Mouse (Mus musculus): ENCODE measurements around the gene Tmem178. TPM values are rescaled to one million over a fixed set of nuclear protein-coding genes. Genes with fewer than 3 reads are reported as not detected.

Tmem178 gene
- polyA plus RNA-seq, 1 experiment, result not detected

DNA sequence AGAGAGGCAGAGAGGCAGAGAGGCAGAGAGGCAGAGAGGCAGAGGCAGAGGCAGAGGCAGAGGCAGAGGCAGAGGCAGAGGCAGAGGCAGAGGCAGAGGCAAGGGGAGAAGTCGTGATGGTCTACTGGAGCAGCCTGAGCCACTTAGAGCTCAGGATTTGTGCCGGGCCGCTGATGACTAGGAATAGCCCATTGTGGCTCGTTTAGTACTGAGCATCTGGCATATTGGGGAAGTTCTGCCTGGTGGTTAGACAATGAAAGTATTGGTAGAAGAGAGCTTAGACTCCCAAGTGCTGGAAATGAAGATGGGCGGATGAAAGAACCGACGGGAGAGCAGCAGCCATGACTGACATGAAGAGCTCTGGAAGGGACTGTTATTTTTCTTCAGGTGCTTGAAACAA lies 11.0 kb downstream of the Tmem178 start:
- Histone ChIP-seq H3K9me3 (ENCODE audit: control insufficient read depth, low read length) (no peaks in the 10 kb centered on the region), H3K27me3 (ENCODE audit: control insufficient read depth) (no peaks in the 10 kb centered on the region), H3K4me1 (ENCODE audit: control insufficient read depth) (no peaks in the 10 kb centered on the region), H3K4me3 (replicated peaks) (no peak overlapping the region), H3K36me3 (ENCODE audit: control insufficient read depth) (no peaks in the 10 kb centered on the region)
- TF ChIP-seq GATA1 (IDR thresholded peaks at IDR 0.05; ENCODE audit: low read length), result no peak
- TF ChIP-seq TAL1 (IDR thresholded peaks at IDR 0.05; ENCODE audit: low read length), result no peak

DNA sequence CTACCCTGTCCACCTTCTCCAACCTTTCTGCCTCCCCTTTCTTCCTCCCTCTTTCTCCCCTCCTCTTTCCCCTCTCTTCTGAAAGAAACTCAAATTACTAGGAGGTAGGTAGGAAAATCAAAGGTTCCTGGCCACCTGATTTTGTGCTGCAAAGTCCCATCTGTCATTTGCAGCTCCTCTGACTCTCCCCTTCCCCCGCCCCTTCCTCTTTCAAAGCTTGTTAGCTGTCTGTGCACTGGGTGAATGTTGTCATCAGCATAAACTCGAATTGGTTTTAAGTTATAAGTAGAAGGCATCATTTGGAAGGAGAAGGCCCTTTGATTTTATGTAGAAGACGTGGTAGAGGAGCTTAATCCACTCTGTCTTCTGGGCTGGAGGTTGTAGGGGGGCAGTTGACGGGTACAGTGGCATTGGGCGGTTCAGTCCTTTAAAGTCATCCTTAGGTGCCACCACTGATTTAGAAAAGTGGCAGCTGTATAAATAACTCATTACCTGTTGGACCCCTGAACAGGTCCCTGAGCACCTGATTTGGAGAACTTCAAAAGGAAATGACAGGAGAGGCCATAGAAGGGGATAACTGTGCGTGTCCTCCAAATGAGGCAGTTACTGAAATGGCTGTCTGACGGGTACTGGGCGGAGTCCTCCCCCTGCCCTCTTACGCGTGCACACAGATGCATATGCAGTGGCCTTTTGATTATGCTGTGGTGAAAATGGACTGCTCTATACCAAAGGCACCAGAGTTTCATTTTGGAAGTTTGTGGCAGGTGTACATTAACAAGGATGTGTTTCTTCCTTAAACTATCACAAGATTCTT lies 11.8 kb downstream of the Tmem178 start:
- Histone ChIP-seq H3K4me3 (replicated peaks) (no peak overlapping the region), H3K9me3 (ENCODE audit: control insufficient read depth, low read length) (no peaks in the 10 kb centered on the region), H3K36me3 (ENCODE audit: control insufficient read depth) (no peaks in the 10 kb centered on the region), H3K4me1 (ENCODE audit: control insufficient read depth) (no peaks in the 10 kb centered on the region), H3K27me3 (ENCODE audit: control insufficient read depth) (no peaks in the 10 kb centered on the region)
- no peak for TF ChIP-seq GATA1 (IDR thresholded peaks at IDR 0.05; ENCODE audit: low read length)
- TF ChIP-seq TAL1 (IDR thresholded peaks at IDR 0.05; ENCODE audit: low read length), result no peak

DNA sequence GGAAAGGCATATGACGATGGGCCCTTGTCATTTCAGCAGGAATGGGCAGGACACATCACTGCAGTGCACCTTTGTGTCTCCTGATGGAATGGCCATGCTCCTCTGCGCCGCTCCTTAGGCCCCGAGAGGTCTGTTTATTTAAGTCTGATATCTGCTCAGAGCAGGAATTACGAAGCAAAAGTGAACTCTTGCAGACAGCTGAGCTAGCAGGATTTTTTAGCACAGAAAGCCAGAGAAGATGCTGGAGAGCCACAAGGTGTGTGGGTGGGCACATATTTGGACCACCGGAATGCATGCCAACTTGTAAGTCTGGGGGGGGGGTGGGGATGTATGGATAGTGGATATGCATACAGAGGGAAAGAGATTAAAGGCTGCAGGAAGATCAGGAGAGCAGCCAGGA lies 13.9 kb downstream of the Tmem178 start:
- Histone ChIP-seq H3K9me3 (ENCODE audit: control insufficient read depth, low read length) (no peaks in the 10 kb centered on the region), H3K36me3 (ENCODE audit: control insufficient read depth) (no peaks in the 10 kb centered on the region), H3K4me3 (replicated peaks) (no peak overlapping the region), H3K27me3 (ENCODE audit: control insufficient read depth) (no peaks in the 10 kb centered on the region), H3K4me1 (ENCODE audit: control insufficient read depth) (no peaks in the 10 kb centered on the region)
- TF ChIP-seq TAL1 (IDR thresholded peaks at IDR 0.05; ENCODE audit: low read length), result no peak
- TF ChIP-seq GATA1 (IDR thresholded peaks at IDR 0.05; ENCODE audit: low read length), result no peak

DNA sequence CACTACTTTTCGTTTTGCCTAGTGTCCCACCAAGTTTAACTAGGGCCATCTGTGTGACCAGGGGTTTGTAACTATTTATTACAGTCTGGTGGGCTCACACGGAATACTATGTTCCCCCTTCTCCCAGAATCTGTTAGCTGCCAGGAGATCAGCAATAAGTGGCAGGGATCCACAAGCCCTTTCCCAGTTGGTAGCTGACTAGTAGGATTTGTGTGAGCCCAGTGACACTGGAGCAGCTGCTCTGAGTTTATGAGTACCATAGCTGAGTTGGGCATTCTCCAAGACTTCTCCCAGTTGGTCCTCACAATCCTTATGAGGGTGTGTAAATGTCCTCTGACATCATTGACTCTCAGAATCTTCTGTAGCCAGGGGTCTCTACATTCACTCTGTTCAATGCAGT lies 15.4 kb downstream of the Tmem178 start:
- H3K9me3 ChIP-seq (ENCODE audit: control insufficient read depth, low read length), result no peaks in the 10 kb centered on the region
- no peak for TF ChIP-seq TAL1 (IDR thresholded peaks at IDR 0.05; ENCODE audit: low read length)
- no peak for TF ChIP-seq GATA1 (IDR thresholded peaks at IDR 0.05; ENCODE audit: low read length)
- no peaks in the 10 kb centered on the region for H3K36me3 ChIP-seq (ENCODE audit: control insufficient read depth)
- no peak overlapping the region for H3K4me3 ChIP-seq (replicated peaks)
- no peaks in the 10 kb centered on the region for H3K27me3 ChIP-seq (ENCODE audit: control insufficient read depth)
- H3K4me1 ChIP-seq (ENCODE audit: control insufficient read depth), result no peaks in the 10 kb centered on the region

DNA sequence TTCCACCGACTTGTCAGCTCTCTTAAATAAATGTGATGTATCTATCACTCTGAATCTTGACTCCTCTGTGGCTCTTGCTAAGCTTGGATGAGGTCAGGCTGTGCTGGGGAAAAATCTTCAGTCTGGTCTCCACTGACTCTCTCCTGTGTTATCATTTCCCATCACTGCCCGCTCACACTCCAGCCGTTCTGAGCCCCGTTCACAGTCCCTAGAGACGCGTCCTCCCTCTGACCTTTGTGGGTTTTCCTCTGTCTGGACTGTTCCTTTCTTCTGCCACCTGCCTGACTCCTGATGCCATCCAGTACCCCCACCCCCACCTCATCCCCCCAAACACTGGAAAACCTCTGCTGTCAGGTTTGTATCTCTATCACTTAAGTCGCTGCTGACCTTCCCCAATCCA lies 23.0 kb downstream of the Tmem178 start:
- Histone ChIP-seq H3K4me1 (ENCODE audit: control insufficient read depth) (no peaks in the 10 kb centered on the region), H3K27me3 (ENCODE audit: control insufficient read depth) (no peaks in the 10 kb centered on the region), H3K36me3 (ENCODE audit: control insufficient read depth) (no peaks in the 10 kb centered on the region), H3K4me3 (replicated peaks) (no peak overlapping the region), H3K9me3 (ENCODE audit: control insufficient read depth, low read length) (no peaks in the 10 kb centered on the region)
- no peak for TF ChIP-seq GATA1 (IDR thresholded peaks at IDR 0.05; ENCODE audit: low read length)
- TF ChIP-seq TAL1 (IDR thresholded peaks at IDR 0.05; ENCODE audit: low read length), result no peak

DNA sequence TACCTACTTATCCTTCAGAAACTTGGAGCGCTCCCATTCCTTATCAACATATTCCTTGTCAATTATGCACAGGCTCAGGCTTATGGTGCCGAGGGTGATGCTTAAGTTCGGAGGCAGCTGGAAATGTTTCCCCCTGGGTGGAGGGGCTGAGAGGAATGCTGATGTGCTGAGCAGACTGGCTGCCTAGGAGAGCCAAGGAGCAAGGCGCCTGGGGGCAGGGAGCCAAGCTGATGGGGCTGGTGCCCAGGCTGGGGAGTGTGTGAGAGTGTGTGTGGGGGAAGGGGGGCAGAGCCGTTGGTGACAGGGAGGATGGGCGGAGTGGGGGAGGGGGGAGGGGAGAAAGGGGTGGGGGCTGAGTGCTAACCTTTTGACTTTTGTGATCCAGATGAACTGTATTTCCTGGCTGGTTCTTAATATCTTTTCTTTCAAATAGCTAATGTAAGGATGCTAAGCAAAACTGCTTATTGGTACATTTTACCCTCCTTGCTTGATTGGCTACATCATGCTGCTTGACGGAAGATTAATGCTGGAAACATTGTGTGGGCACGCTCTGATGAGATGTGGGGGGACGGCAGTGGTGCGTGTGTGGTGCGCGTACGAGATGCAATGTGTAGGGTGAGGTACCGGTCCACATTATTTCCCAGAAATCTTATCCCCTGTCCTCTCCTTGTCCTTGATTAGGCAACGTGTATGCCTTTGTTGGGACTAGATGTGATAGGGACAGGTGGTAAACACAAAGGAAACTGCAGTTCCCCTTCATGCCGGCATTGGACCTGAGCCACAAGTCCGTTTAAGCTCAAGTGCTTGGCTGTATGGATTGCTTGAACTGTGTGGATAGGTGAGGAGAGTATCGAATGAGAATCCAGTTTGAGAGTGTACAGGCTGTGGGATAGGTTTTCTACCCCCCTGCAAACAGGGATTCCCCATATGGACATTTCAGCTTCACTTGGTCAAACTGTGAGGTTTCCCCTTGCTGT lies 25.5 kb downstream of the Tmem178 start:
- Histone ChIP-seq H3K4me3 (replicated peaks) (no peak overlapping the region), H3K4me1 (ENCODE audit: control insufficient read depth) (no peaks in the 10 kb centered on the region), H3K36me3 (ENCODE audit: control insufficient read depth) (no peaks in the 10 kb centered on the region), H3K9me3 (ENCODE audit: control insufficient read depth, low read length) (no peaks in the 10 kb centered on the region), H3K27me3 (ENCODE audit: control insufficient read depth) (no peaks in the 10 kb centered on the region)
- TF ChIP-seq GATA1 (IDR thresholded peaks at IDR 0.05; ENCODE audit: low read length), result no peak
- TF ChIP-seq TAL1 (IDR thresholded peaks at IDR 0.05; ENCODE audit: low read length), result no peak

DNA sequence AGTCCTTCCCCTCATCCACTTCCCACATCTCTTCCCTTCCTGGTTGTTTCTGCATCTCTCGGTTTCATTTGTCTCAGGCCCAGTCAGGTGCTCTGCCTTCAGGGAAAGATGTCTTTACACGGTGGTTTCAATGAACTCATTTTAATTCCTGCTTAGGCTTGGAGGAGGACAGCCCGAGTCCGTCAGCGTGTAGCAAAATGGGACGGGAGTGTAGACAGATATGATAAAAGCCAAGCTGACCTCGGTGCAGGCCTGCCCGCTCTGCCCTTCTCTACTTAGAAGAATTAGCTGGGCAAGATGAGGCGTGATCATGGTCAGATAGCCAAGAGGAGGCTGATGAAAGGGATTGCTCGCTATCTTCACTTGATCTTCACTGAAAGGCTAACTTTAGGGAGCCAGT lies 26.3 kb downstream of the Tmem178 start:
- Histone ChIP-seq H3K9me3 (ENCODE audit: control insufficient read depth, low read length) (no peaks in the 10 kb centered on the region), H3K27me3 (ENCODE audit: control insufficient read depth) (no peaks in the 10 kb centered on the region), H3K36me3 (ENCODE audit: control insufficient read depth) (no peaks in the 10 kb centered on the region), H3K4me1 (ENCODE audit: control insufficient read depth) (no peaks in the 10 kb centered on the region), H3K4me3 (replicated peaks) (no peak overlapping the region)
- TF ChIP-seq GATA1 (IDR thresholded peaks at IDR 0.05; ENCODE audit: low read length), result no peak
- no peak for TF ChIP-seq TAL1 (IDR thresholded peaks at IDR 0.05; ENCODE audit: low read length)

DNA sequence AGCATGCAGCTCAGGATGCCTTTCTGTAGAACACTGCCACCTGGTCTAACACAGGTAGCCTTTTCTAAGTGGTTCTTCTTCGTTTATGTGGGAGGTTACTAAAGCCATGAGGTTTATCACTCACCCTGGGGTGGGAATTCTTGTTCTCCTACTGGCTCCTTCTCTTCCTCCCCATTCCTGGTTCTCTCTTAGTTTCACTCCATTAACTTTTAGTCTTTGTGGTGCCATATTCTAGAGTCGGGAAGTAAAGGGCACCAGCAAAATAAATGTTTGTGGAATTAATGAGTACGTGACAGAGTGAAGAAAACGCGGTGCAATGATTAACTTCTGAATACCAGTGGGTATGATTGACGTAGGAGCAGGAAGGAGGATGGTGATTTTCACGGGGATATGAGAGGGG lies 28.5 kb downstream of the Tmem178 start:
- no peaks in the 10 kb centered on the region for H3K9me3 ChIP-seq (ENCODE audit: control insufficient read depth, low read length)
- no peaks in the 10 kb centered on the region for H3K27me3 ChIP-seq (ENCODE audit: control insufficient read depth)
- no peaks in the 10 kb centered on the region for H3K36me3 ChIP-seq (ENCODE audit: control insufficient read depth)
- H3K4me3 ChIP-seq (replicated peaks), result no peak overlapping the region
- TF ChIP-seq GATA1 (IDR thresholded peaks at IDR 0.05; ENCODE audit: low read length), result no peak
- no peak for TF ChIP-seq TAL1 (IDR thresholded peaks at IDR 0.05; ENCODE audit: low read length)
- no peaks in the 10 kb centered on the region for H3K4me1 ChIP-seq (ENCODE audit: control insufficient read depth)

DNA sequence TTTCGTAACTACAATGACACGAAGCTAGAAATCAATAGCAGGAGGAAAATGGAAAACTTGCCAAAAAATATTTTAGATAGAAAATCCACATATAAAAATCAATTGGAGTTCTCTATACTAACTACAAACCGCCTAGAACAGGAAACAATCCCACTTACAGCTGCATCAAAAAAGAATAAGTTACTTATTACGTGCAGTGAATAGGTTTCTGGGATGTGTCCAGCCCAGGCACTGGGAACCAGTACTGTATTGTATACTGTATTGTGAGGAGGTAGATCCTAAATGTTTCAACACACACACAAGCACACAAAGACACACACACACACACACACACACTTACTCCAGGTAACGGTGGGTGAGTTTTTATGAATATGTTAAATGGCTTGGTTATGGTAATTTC lies 32.8 kb downstream of the Tmem178 start:
- TF ChIP-seq GATA1 (IDR thresholded peaks at IDR 0.05; ENCODE audit: low read length), result no peak
- Histone ChIP-seq H3K36me3 (ENCODE audit: control insufficient read depth) (no peaks in the 10 kb centered on the region), H3K4me1 (ENCODE audit: control insufficient read depth) (no peaks in the 10 kb centered on the region), H3K4me3 (replicated peaks) (no peak overlapping the region), H3K9me3 (ENCODE audit: control insufficient read depth, low read length) (no peaks in the 10 kb centered on the region), H3K27me3 (ENCODE audit: control insufficient read depth) (no peaks in the 10 kb centered on the region)
